ENCODE assay signal across 12 mouse cellular contexts in genomic region chr19:24716303-24717097, GRCm38 (mm10). TPM values are rescaled to one million over a fixed set of nuclear protein-coding genes. Genes with fewer than 3 reads are reported as not detected.
DNase-seq lines count a peak whose midpoint lies in the region.
"Had no signal": no experiment of that assay in that cellular context is flagged by ENCODE, and none has a peak within 500 bp of the region (broad histone marks: within the 10 kb centered on the region; RNA-seq: fewer than 3 reads in every experiment).

No protein-coding gene starts in this region.

- peak; percentile 10 to 26 for DNase-seq in left cerebral cortex, adult 18-20 months (ENCODE audit: low spot score in 2 of 2)
- DNase-seq in left cerebral cortex, postnatal 4 days, result no peak
- DNase-seq in frontal cortex, postnatal 10 days (ENCODE audit: low spot score in 2 of 2), result peak; percentile 16 to 42
- peak; percentile 55 for DNase-seq in layer of hippocampus, adult 9-10 months (ENCODE audit: low spot score)
- DNase-seq in right cerebral cortex, postnatal 14 days, result peak; percentile 23
- no peak for DNase-seq in urinary bladder, adult 18-20 months (ENCODE audit: low spot score in 2 of 2)
- DNase-seq in ovary, postnatal 10 days (ENCODE audit: low spot score), result no peak
- DNase-seq: adrenal gland, postnatal 14 days; cerebellum, adult 11-12 months; thymus, postnatal 14 days had no signal

- intact Hi-C loops in left cerebral cortex, postnatal 4 days (cut with DNase I), result no loop called here

RNA-seq across cellular contexts. Expression of gene Tmem252, which starts 42.7 kb away (rescaled TPM):
- total RNA-seq in left cerebral cortex, adult 18-20 months (2021), result under 1 TPM; 0.16 to 0.33 TPM
- total RNA-seq in left cerebral cortex, postnatal 4 days (2021), result under 1 TPM; 0.50 to 0.76 TPM
- total RNA-seq: CH12.LX; megakaryocyte progenitor cell, adult 5-6 weeks had no signal

Comparison
In these comparisons a context has a peak if more than half of its experiments do, and no peak if none do; other contexts are left out.
1. DNase-seq: peak in left cerebral cortex, adult 18-20 months (2 of 2), frontal cortex, postnatal 10 days (2 of 2), layer of hippocampus, adult 9-10 months (single experiment) and right cerebral cortex, postnatal 14 days (single experiment); none in left cerebral cortex, postnatal 4 days (single experiment), urinary bladder, adult 18-20 months (0 of 2) and ovary, postnatal 10 days (single experiment).